Comparison of ENCODE assay signal across 15 mouse cellular contexts in the genomic region with DNA sequence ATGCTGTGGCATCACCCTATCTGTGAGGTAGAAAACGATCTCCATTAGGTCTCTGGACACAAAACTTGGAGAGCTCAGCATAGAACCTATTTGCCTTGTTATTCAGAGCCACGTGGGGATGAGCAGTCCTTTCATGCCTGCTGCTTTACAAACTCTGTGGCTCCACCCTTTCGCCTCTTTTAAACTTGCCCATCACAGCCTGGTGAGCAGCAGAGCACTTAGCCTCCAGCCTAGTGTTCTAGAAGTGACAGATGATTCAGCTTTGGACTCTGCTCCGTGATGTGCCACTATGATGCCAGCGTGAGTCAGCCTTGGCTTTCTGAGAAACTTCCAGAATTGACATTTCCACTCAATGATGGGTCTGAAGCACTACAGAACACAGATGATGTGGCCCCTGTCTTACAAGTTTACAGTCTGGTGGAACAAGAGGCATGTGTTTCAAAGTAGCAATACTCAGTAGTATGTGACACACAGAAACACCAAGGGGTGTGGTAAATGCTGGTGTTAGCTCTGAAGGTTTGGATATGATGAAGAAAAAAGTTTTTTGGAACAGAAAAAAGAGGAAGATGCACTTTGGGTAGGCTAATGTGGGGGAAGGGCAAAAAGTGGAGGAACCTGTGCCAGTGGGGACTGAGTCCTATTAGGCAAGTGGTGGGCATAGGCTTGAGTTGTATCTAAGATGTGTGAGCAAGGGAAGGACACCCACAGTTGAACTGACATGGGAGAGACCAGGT. TPM values are rescaled to one million over a fixed set of nuclear protein-coding genes. Genes with fewer than 3 reads are reported as not detected.
DNase-seq lines count a peak whose midpoint lies in the region; ATAC-seq and TF ChIP-seq lines count a peak whose summit lies in the region.
"Had no signal": no experiment of that assay in that cellular context is flagged by ENCODE, and none has a peak within 500 bp of the region (broad histone marks: within the 10 kb centered on the region; RNA-seq: fewer than 3 reads in every experiment).

No protein-coding gene starts in this region.

- no peak overlapping the region for H3K4me3 ChIP-seq in kidney, adult 2 months (ENCODE audit: insufficient read depth, low read depth, low read length)
- no peak overlapping the region for H3K4me3 ChIP-seq in limb, embryonic 10.5 days
- no peak overlapping the region for H3K4me3 ChIP-seq in lung, adult 2 months (replicated peaks; ENCODE audit: extremely low read depth, low read depth, low read length)
- H3K4me3 ChIP-seq: embryonic facial prominence, embryonic 12.5 days; heart, embryonic 13.5 days; layer of hippocampus, adult 2 months; neural tube, embryonic 12.5 days had no signal

- no peak for TF ChIP-seq POLR2A in kidney, adult 2 months (IDR thresholded peaks at IDR 0.05; ENCODE audit: low read depth, low read length)
- TF ChIP-seq POLR2A in lung, adult 2 months (IDR thresholded peaks at IDR 0.05; ENCODE audit: borderline replicate concordance, extremely low read depth, low read depth, low read length) = no peak

- CTCF ChIA-PET in Patski (lab: Charles Lee) = interaction anchor here (1.4 to 42.5 kb wide), 6 partner anchors 17 to 79 kb away, joined by 3 to 811 read pairs (median 8); partner anchors contain the start of gene S100a10

- in situ Hi-C loops in Patski (cut with MboI; ENCODE audit: low pct_unique_long_range_greater_than_20kb) = no loop called here

- WGBS in kidney, adult 2 months = 72% methylated on average over 5 of the region's 5 CpGs
- WGBS in limb, embryonic 10.5 days = 70% methylated on average over 5 of the region's 5 CpGs
- WGBS in lung, adult 2 months = 68% methylated on average over 5 of the region's 5 CpGs

- no peak overlapping the region for H3K27ac ChIP-seq in kidney, adult 2 months (ENCODE audit: insufficient read depth, low read depth, low read length)
- no peak overlapping the region for H3K27ac ChIP-seq in limb, embryonic 10.5 days
- H3K27ac ChIP-seq: embryonic facial prominence, embryonic 12.5 days; heart, embryonic 13.5 days; layer of hippocampus, adult 2 months; neural tube, embryonic 12.5 days had no signal

- H3K27me3 ChIP-seq in kidney, adult 2 months (replicated peaks; ENCODE audit: control insufficient read depth, insufficient read depth, low read length) = no peaks in the 10 kb centered on the region
- H3K27me3 ChIP-seq in Patski = no peaks in the 10 kb centered on the region
- H3K27me3 ChIP-seq in limb, embryonic 10.5 days (ENCODE audit: low read depth, poor library complexity, severe bottlenecking) = no peaks in the 10 kb centered on the region
- H3K27me3 ChIP-seq: embryonic facial prominence, embryonic 12.5 days; heart, embryonic 13.5 days; neural tube, embryonic 12.5 days had no signal

- POLR2A ChIA-PET in Patski (lab: Charles Lee) = interaction anchor here (1.1 to 1.8 kb wide), 2 partner anchors 9 to 17 kb away, joined by 3 to 8 read pairs; partner anchors contain the start of gene S100a10

- no peaks in the 10 kb centered on the region for H3K36me3 ChIP-seq in kidney, adult 2 months (ENCODE audit: control insufficient read depth, insufficient read depth, low read length)
- H3K36me3 ChIP-seq in limb, embryonic 10.5 days = no peaks in the 10 kb centered on the region
- H3K36me3 ChIP-seq: embryonic facial prominence, embryonic 12.5 days; heart, embryonic 13.5 days; neural tube, embryonic 12.5 days had no signal

- H3K9me3 ChIP-seq in limb, embryonic 10.5 days (replicated peaks) = no peaks in the 10 kb centered on the region
- H3K9me3 ChIP-seq: embryonic facial prominence, embryonic 12.5 days; heart, embryonic 13.5 days; neural tube, embryonic 12.5 days had no signal

- peak; percentile 96 for ATAC-seq in Patski
- ATAC-seq: CD4-positive, CD25-positive, alpha-beta regulatory T cell, adult 4 months had no signal

- DNase-seq in kidney, adult 2 months = peak; percentile 24
- no peak for DNase-seq in kidney, adult 11 months
- DNase-seq in Patski (ENCODE audit: low read depth, low spot score) = no peak
- peak; percentile 58 for DNase-seq in brain, adult 2 months (ENCODE audit: low read depth, low spot score)
- no peak for DNase-seq in limb, embryonic 10.5 days (ENCODE audit: low spot score)
- DNase-seq in spleen, postnatal 10 days (ENCODE audit: low spot score in 2 of 2) = no peak
- no peak for DNase-seq in lung, adult 2 months
- DNase-seq: cerebellum, postnatal 25 days; gastrocnemius, postnatal 25 days; heart, postnatal 4 days had no signal

- no peak for TF ChIP-seq CTCF in kidney, adult 2 months (conservative IDR thresholded peaks at IDR 0.05; ENCODE audit: insufficient read depth, insufficient read length, low read depth, low read length)
- TF ChIP-seq CTCF in Patski (IDR thresholded peaks at IDR 0.05) = peak; percentile 5
- no peak for TF ChIP-seq CTCF in lung, adult 2 months (IDR thresholded peaks at IDR 0.05; ENCODE audit: insufficient read depth, low read length)

- H3K4me1 ChIP-seq in kidney, adult 2 months (ENCODE audit: control insufficient read depth, insufficient read depth, low read length) = peaks cover 11% of the 10 kb centered on the region
- no peaks in the 10 kb centered on the region for H3K4me1 ChIP-seq in limb, embryonic 10.5 days
- H3K4me1 ChIP-seq in lung, adult 2 months (ENCODE audit: control insufficient read depth, insufficient read depth, low read length) = peaks cover 7% of the 10 kb centered on the region
- H3K4me1 ChIP-seq: neural tube, embryonic 12.5 days had no signal

RNA-seq across cellular contexts. Expression of gene S100a10, which starts 17.3 kb away (rescaled TPM):
- polyA plus RNA-seq in kidney, adult 2 months (2012; rRNA removed) = 83.6 and 104 TPM in 2 replicates
- 981 TPM for polyA plus RNA-seq in Patski (2021)
- polyA plus RNA-seq in limb, embryonic 10.5 days (2016; fragmentation: Nextera tagmentation; extraction: Ambion mirVana) = 74.9 and 78.4 TPM in 2 replicates
- 61.1 and 79.5 TPM in 2 replicates for polyA plus RNA-seq in lung, adult 2 months (2012; rRNA removed)

RNA-seq across cellular contexts. Expression of gene S100a11, which starts 51.9 kb away (rescaled TPM):
- 183 and 285 TPM in 2 replicates for polyA plus RNA-seq in kidney, adult 2 months (2012; rRNA removed)
- polyA plus RNA-seq in Patski (2021) = 3,178 TPM
- polyA plus RNA-seq in limb, embryonic 10.5 days (2016; fragmentation: Nextera tagmentation; extraction: Ambion mirVana) = 241 and 293 TPM in 2 replicates
- 232 and 357 TPM in 2 replicates for polyA plus RNA-seq in lung, adult 2 months (2012; rRNA removed)

Comparison
In these comparisons a context has a peak if more than half of its experiments do, and no peak if none do; other contexts are left out.
1. DNase-seq: peak in kidney, adult 2 months (single experiment) and brain, adult 2 months (single experiment); none in kidney, adult 11 months (single experiment), Patski (single experiment), limb, embryonic 10.5 days (single experiment), spleen, postnatal 10 days (0 of 2) and lung, adult 2 months (single experiment).